Mouse (Mus musculus): ENCODE results near the gene Kif13a.

DNA sequence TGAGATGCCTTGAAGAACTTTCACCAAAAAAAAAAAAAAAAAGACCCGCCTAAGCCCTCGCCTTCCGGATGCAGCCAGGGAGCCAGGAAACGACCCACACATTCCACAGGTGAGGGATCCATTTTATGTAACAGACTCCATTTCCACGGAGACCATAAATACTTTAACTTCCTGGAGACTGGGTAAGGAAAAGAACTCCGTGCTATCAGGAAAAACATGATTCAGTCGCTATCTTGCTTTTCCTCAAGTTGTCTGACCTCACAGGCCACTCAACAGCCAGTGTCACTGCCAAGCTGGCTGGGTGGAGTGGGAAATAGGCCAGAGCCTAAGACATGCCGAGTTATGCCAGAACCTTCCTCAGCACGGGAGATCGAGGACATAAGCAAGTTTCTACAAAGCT lies 46.3 kb downstream of the Kif13a start:
- TF ChIP-seq CTCF (IDR thresholded peaks at IDR 0.05; ENCODE audit: insufficient read depth, low read length) (no peak), POLR2A (IDR thresholded peaks at IDR 0.05; ENCODE audit: borderline replicate concordance, extremely low read depth, low read depth, low read length) (peak; percentile 7; the same call in 1 of the 2 replicates)

Measured in lung, adult 2 months (tissue).